Mouse (Mus musculus) cerebellum, adult 11 months (tissue): ENCODE data around the gene Gm5941.
"Not testable (repeated sequence)": the region's sequence is repeated elsewhere in the genome, so short reads cannot be mapped to it uniquely, and the experiment has no call there.

Experiments
- DNase-seq: peaks from one replicate; pipeline ENCODE4 v3.0.0; 2022

The Gm5941 gene

GRCm38 (mm10) chrX:92489649-92490048 lies at the start of gene Gm5941:
Gene Gm5941, plus strand, starts transcription at chrX:92489949.
- not testable (repeated sequence) for DNase-seq

DNA sequence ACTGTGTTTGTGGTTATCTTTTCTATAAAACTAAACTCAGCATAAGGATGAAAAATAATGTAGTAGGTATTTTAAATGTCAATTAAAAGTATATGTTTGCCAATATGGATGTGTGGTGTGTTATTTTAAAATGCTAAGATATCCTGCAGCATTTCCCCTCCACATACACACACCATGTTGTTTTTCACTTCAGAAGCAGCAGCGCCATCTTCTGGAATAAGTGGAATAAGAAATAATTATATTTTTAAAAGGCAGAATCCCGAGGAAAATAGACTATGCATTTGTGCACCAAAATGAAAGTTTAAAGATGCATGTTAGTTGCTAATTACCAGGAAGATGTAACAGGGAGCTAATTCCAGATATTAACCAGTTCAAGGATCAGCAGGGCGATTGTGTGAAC lies 29.3 kb upstream of the Gm5941 start:
- DNase-seq: no peak

- DNase-seq: no peak
Observed at GRCm38 (mm10) chrX:92464773-92465172, 25.0 kb upstream of the Gm5941 start.

GRCm38 (mm10) chrX:92498254-92498653 lies 8.5 kb downstream of the Gm5941 start:
- DNase-seq: no peak

GRCm38 (mm10) chrX:92527826-92528225 lies 38.1 kb downstream of the Gm5941 start:
- no peak for DNase-seq
